Mouse (Mus musculus) ES-Bruce4 (cell line): ENCODE measurements at regions not wholly inside any gene's neighbourhood (a gene's known extent, or its start where the extent isn't known, plus 50 kb on each side); places are given as distances from the start of the nearest gene placed in this dataset.

Experiments
- CTCF ChIP-seq: IDR thresholded peaks from one replicate; pipeline ENCODE4 v1.8.1; 2011; ENCODE audit warnings: low read depth, low read length
- POLR2A ChIP-seq: IDR thresholded peaks from one replicate; pipeline ENCODE4 v1.8.1; 2011; ENCODE audit warnings: low read length; ENCODE audit not compliant: insufficient read depth

DNA sequence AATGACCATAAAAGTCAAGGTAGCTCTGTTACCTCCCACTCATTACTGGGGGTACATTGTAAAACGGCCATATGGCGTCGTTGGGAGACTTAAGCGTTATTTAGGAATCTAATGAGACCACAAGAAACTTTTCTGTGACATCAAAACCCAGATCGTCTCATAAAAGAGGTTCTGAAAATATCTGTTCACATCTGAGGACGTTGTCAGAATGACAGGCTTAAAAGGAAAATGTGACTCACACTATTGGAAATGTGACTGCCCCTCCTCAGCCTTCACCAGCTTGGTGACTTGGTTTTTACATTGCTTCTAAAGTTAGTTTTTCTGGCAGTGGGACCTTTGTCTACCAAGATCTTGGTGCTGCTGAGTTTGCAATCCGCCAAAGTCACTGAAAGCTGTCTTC, 252.9 kb downstream of the Etnk1 start:
- TF ChIP-seq CTCF (no peak), POLR2A (no peak)
